In the genomic region with DNA sequence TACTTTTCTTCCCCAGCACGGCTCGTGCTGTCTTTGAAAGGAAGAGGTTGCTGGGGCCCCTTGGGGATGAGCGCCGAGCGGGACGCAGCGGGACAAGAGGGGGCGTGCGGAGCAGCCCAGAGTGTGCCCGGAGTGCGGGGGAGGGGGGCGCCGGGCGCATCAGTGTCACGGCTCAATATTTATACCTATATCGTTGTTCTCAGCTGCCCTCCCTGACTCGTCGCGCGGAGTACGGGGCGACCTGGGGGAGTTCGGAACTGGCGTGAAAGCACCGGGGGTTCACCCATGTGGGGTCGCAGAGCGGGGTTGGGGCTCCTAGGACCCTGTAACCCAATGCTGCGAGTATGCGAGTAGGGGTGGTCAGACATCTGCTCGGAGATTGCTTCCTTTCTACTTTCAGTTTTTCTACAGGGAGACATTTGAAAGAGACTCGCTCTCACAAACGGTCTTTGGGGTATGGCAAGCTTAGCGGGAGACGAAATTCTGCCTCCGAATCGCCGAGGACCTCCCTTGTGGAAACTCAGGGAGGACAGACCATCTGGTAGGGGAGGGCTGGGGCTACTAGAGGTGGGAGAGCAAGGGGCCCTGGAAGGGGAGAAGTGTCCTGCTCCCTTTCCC, we compare ENCODE assay signal across 1 mouse cellular context.
TF ChIP-seq lines count a peak whose summit lies in the region.

E030030I06Rik (minus strand) TSS at position 198 of the 618 bp plus-strand sequence.

TF ChIP-seq in MEL, 35 proteins besides CTCF, POLR2A, EP300 and RAD21 (continued from another document):
- no peak for TF ChIP-seq NELFE (IDR thresholded peaks at IDR 0.05; ENCODE audit: low read depth, low read length)
- TF ChIP-seq ZNF384 (IDR thresholded peaks at IDR 0.05; ENCODE audit: low read depth, low read length) = no peak
- no peak for TF ChIP-seq POLR2AphosphoS2 (IDR thresholded peaks at IDR 0.05; ENCODE audit: low read length)
- TF ChIP-seq SMC3 (IDR thresholded peaks at IDR 0.05; ENCODE audit: low read depth, low read length) = no peak
- TF ChIP-seq JUND (IDR thresholded peaks at IDR 0.05; ENCODE audit: low read depth, low read length) = no peak
- TF ChIP-seq TBP (IDR thresholded peaks at IDR 0.05; ENCODE audit: low read depth, low read length) = no peak
- TF ChIP-seq ETS1 (IDR thresholded peaks at IDR 0.05; ENCODE audit: low read depth, low read length) = no peak
- no peak for TF ChIP-seq MXI1 (IDR thresholded peaks at IDR 0.05; ENCODE audit: low read depth, low read length)
- no peak for TF ChIP-seq NRF1 (IDR thresholded peaks at IDR 0.05; ENCODE audit: insufficient read depth, low read depth, low read length, poor library complexity, severe bottlenecking)
- TF ChIP-seq USF2 (IDR thresholded peaks at IDR 0.05; ENCODE audit: borderline replicate concordance in 1 of 2, insufficient read depth in 1 of 2, low read depth in 1 of 2, low read length in 2 of 2) = no peak
